Mouse (Mus musculus) T-helper 2 cell (primary cell): ENCODE results near the gene Mpv17l2.

ENCODE experiments used
- in situ Hi-C: fragments of 300-600 bp; cut with MboI, MseI; formaldehyde crosslinking; loops from one replicate; pipeline ENCODE4 v1.15.1; 2025; ENCODE audit warnings: high pct_unique_total_duplicates

Gene Mpv17l2

GRCm38 (mm10) chr8:70790846-70791245 lies 30.1 kb upstream of the Mpv17l2 start:
- in situ Hi-C loops, result no loop called here

GRCm38 (mm10) chr8:70789046-70789445 lies 28.3 kb upstream of the Mpv17l2 start:
- in situ Hi-C loops, result no loop called here

GRCm38 (mm10) chr8:70787941-70788667 lies 27.4 kb upstream of the Mpv17l2 start:
- in situ Hi-C loops, result no loop called here

- in situ Hi-C loops, result no loop called here
Measured at GRCm38 (mm10) chr8:70787051-70787445, 26.3 kb upstream of the Mpv17l2 start.

GRCm38 (mm10) chr8:70786291-70787050 lies 25.7 kb upstream of the Mpv17l2 start:
- in situ Hi-C loops, result no loop called here

GRCm38 (mm10) chr8:70780093-70780492 lies 19.3 kb upstream of the Mpv17l2 start:
- in situ Hi-C loops, result no loop called here

GRCm38 (mm10) chr8:70776496-70777444 lies 16.0 kb upstream of the Mpv17l2 start, which contains the start of gene Pik3r2:
TSS of gene Pik3r2 (minus strand) at chr8:70776713.
- in situ Hi-C loops, result loop anchor here (10.0 kb wide), 1 partner anchor 58 kb away; the partner anchor contains the start of gene Arrdc2

- in situ Hi-C loops, result loop anchor here (10.0 kb wide), 1 partner anchor 59 kb away; the partner anchor contains the start of gene Arrdc2
Measured at GRCm38 (mm10) chr8:70775851-70776495, 15.2 kb upstream of the Mpv17l2 start.

GRCm38 (mm10) chr8:70775227-70775626 lies 14.5 kb upstream of the Mpv17l2 start:
- in situ Hi-C loops, result loop anchor here (10.0 kb wide), 1 partner anchor 60 kb away; the partner anchor contains the start of gene Arrdc2

GRCm38 (mm10) chr8:70774740-70775139 lies 14.0 kb upstream of the Mpv17l2 start:
- in situ Hi-C loops, result loop anchor here (10.0 kb wide), 1 partner anchor 60 kb away; the partner anchor contains the start of gene Arrdc2

- in situ Hi-C loops, result loop anchor here (10.0 kb wide), 1 partner anchor 61 kb away; the partner anchor contains the start of gene Arrdc2
Measured at GRCm38 (mm10) chr8:70773833-70774232, 13.1 kb upstream of the Mpv17l2 start.

GRCm38 (mm10) chr8:70773410-70773809 lies 12.7 kb upstream of the Mpv17l2 start:
- in situ Hi-C loops, result loop anchor here (10.0 kb wide), 1 partner anchor 61 kb away; the partner anchor contains the start of gene Arrdc2

- in situ Hi-C loops, result loop anchor here (10.0 kb wide), 1 partner anchor 62 kb away; the partner anchor contains the start of gene Arrdc2
Measured at GRCm38 (mm10) chr8:70772890-70773289, 12.1 kb upstream of the Mpv17l2 start.

GRCm38 (mm10) chr8:70772075-70772474 lies 11.3 kb upstream of the Mpv17l2 start:
- in situ Hi-C loops, result loop anchor here (10.0 kb wide), 1 partner anchor 63 kb away; the partner anchor contains the start of gene Arrdc2

- in situ Hi-C loops, result loop anchor here (10.0 kb wide), 1 partner anchor 64 kb away; the partner anchor contains the start of gene Arrdc2
Measured at GRCm38 (mm10) chr8:70771217-70771616, 10.5 kb upstream of the Mpv17l2 start.

GRCm38 (mm10) chr8:70770748-70771147 lies 10.0 kb upstream of the Mpv17l2 start:
- in situ Hi-C loops, result loop anchor here (10.0 kb wide), 1 partner anchor 64 kb away; the partner anchor contains the start of gene Arrdc2

GRCm38 (mm10) chr8:70769858-70770257 lies 9.1 kb upstream of the Mpv17l2 start:
- in situ Hi-C loops, result loop anchor here (5.0 to 10.0 kb wide), 2 partner anchors 53 to 65 kb away; partner anchors contain the start of genes Arrdc2 and Gm3336

GRCm38 (mm10) chr8:70769359-70769758 lies 8.6 kb upstream of the Mpv17l2 start:
- in situ Hi-C loops, result loop anchor here (5.0 kb wide), 1 partner anchor 52 kb away; the partner anchor contains the start of gene Gm3336

GRCm38 (mm10) chr8:70768956-70769355 lies 8.2 kb upstream of the Mpv17l2 start:
- in situ Hi-C loops, result loop anchor here (5.0 kb wide), 1 partner anchor 52 kb away; the partner anchor contains the start of gene Gm3336

GRCm38 (mm10) chr8:70768231-70768776 lies 7.6 kb upstream of the Mpv17l2 start:
- in situ Hi-C loops, result loop anchor here (5.0 kb wide), 1 partner anchor 51 kb away; the partner anchor contains the start of gene Gm3336
